Mouse (Mus musculus) right cerebral cortex, postnatal 25 days (tissue): ENCODE measurements around the gene Scaf1.
"Not testable (repeated sequence)": the region's sequence is repeated elsewhere in the genome, so short reads cannot be mapped to it uniquely, and the experiment has no call there.

Experiments
- DNase-seq: peaks from one replicate; pipeline ENCODE4 v3.0.0; 2022

Gene Scaf1

DNA sequence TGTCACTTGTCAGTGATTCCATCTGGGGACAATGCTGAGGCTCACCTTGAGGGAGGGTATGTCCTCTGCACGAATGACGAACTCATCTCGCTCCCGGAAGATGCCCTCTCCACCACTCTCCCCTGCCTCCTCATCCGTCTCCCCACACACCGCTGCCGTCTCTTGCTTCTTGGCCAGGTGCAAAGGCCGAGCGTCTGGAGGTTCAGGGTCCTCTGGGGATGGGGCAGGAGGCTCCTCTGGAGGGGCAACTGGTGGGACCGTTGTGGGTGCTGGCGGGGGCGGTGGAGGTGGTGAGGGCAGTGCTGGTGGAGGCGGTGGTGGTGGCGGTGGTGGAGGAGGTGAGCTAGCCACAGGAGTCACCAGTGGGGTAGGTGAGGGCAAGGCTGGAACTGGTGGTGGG is 27.1 kb upstream of the Scaf1 start:
- no peak for DNase-seq

DNA sequence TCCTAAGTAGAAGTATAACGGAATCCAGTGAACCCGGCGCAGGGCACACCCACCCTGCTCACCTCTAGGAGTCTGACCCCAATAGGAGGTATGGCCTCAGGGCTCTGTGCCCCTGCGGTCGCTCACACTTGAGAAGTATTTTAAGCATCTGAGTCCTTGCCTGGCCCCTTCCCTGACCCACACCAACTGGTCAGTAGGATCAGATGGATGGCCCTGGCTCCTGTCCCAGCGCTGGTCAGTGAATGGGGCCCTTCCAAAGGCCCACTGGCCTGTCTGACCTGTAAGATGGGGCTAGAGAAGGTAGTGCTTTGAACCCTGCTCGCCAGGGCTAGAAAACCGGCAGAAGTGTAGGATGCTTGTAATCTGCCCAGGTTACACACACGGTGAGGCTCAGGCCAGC is 24.7 kb upstream of the Scaf1 start:
- no peak for DNase-seq

DNA sequence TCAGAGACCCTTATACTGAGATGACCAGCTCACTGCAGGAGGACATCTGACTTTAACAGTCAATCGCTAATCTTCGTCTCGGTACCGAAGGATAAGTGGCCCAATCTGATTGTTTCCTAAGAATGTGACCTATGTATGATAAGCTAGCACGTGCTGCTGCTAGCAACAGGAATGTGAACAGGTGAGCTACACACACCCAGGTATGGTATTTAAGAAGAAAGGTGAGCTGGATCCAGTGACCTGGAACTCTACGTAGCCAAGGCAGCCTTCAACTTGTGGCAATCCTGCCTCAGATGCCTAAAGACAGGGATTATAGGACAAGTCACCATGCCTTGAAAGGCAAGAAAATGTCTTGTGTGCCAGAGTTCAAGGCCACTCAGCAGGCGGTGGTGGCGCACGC is 22.2 kb upstream of the Scaf1 start:
- no peak for DNase-seq

DNA sequence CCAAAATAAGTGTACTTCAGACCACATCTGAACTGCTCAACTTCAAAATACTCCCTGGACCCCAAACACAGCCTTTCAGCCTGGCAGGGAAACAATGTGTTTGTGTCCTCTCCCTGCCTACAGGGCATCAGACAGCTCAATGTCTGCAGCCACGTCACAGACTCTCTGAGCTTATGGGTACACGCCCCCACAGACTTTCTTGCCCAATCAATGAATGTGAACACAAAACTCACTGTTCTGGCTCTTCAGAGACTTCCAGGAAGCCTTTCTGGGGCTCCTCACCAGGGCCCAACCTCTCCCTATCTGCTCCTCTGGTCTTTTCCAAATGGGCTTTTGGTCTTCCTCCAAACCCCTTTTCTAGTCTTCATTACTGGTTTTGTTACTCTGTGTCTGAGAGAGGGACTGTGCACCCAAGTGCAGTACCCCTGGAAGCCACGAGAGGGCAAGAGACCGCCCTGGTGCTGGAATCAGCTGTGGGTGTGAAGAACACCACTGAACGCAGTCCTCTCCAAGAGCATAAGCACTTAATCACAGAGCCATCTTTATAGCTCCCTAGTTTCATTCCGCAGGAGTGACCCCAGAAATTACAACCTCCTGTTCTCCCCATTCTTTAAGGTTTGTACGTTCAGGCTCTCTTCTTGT is 21.7 kb upstream of the Scaf1 start:
- no peak for DNase-seq

DNA sequence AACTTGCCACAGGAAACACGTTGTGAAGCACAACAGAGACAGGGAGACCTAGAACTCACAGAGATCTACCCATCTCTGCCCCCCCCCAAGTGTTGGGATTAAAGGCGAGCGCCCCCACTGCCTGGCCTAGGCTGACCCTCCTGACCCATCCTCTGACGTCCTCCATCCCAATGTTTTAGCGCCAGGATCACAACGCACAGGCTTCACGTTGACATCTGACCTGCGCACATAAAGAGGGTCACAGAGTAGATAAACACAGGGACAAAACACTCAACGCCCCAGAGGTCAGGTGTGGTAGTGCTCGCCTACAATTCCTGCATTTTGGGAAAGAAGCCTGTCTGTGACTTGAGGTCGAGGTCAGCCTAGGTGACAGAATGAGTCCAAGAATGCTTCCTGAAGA is 20.5 kb upstream of the Scaf1 start:
- no peak for DNase-seq

DNA sequence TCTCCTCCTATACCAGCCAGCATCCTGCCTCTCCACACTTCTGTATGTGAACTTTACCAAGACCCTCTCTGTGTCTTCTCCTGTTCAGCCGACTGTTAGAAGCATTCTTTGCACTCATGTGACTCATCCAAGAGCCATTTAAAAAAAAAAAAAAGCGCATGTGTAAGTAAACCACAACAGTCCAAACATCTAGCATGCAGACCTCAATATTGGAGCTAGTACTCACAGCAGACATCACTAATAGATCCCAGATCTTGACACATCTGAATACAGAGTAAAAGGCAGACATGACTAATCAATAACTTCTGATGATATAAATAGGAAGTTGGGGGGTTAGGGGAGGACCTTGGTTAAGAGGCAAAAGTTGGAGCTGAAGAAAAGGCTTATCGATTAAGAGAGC is 19.5 kb upstream of the Scaf1 start:
- no peak for DNase-seq

DNA sequence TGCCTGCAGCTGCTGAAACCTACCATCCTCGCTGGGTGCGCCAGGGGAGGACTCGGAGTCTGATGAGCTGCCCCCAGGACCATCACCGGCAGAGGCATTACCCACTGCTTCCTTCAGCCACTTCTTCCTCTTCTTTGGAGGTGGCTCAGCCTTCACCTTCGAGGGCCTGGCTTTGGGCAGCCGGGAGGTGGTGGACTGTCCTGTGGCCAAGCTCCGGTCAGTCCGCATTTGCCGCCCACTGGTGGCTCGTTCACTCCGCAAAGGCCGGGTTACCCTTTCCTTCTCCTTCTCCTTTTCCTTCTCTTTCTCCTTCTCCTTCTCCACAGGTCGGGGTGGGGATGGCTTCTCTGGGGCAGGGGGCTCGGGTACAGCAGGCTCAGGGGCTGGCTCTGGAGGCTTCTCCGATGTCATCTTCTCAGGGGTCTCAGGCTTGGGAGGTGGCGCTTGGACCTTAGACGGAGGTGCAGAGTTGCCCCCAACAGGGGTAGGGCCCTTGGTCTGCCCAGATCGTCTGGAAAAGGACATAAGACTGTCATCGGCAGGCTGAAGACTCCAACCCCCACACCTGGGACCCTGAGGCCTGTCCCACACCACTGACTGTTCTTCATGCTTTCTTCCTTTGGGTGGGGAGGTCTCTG is 17.7 kb upstream of the Scaf1 start:
- DNase-seq, result no peak

DNA sequence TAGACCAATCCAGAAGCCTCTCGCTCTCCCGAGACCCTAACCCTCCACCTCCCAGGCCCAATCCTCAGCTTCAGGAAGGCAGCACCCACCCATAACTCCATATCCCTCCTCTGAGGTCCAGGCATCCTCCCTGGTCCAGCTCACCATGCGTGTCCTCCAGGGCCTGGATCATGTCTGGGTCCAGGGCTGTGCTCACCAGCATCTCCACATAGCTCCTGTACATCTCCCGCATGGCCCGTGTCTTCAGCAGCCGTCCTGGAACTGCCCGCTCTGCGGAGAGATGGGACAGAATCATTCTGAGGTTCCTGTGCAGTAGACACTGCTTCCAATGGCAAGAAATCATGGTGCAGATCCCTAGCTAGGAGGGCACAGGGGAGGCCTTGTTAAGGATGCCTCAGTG is 14.7 kb upstream of the Scaf1 start:
- no peak for DNase-seq

DNA sequence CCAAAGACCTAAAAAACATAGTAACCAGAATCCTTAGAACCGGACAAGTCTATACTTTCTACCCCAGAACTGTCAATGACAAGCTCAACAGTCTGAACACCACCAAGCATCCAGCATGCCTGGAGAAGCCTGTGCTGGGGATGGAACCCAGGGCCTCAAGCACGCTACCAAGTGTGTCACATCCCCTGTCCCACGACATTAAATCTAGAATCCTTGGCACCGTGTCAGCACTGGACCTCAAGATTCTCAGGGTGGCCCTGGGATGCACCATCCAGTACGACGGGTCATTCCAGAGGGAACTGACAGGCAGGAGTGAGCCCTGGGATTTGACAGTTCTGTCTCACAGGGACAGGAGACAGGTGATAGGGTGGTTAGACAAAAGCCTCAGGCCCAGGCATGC is 13.8 kb upstream of the Scaf1 start:
- DNase-seq, result no peak

DNA sequence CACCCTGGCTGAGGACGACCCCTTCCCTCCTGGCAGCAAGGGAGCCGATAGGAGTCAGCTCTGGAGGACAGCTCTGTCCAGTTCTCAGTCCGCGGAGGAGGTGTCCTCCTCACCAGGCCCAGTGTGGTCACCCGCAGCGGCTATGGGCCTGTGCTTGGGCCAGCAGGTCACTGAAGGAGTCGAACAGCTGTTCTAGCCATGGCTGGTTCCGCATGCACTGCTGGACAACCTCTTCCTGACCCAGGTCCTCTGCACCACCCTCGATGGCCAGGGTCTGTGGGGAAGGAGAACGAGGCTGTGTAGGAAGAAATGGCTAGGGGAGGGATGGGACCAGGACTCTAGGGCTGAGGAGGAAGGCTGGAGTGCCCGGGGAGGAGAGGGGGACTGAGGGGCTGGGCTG is 12.2 kb upstream of the Scaf1 start:
- no peak for DNase-seq

DNA sequence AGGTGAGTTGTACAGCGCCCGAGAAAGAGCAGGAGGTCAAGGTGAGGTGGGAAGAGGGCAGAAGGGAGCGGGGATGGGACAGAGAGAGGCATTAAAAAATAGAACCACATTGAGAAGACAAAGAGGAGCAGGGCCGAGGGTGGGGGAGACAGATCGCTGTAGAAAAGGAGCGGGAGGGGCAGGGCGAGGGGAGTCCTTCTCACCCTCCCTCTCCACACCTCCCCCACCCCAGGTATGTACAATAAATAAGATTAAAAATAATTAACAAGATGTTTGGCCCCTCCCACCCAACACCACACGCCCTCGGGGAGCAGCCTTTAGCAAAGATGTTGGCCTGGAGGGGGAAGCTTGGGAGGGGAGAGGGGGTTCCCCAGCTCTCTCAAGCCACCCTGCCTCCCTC is 11.6 kb upstream of the Scaf1 start:
- DNase-seq, result no peak

DNA sequence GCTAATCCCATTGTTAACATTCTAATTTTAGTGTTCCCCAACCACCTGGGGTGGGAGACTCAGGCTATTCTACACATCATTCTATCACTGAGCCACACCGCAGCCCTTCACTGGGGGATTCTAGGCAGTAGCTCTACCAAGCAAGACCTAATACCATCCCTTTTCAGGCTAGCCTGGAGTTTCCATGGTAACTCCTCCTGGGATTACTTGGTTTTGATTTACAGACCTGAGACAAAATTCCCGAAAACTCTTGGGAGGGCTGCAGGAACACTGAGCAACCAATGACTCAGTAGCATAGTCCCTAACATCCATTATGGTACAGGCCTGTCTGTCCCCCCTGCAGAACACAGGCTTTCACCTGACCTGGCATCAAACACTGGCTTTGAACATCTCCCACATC is 10.1 kb upstream of the Scaf1 start:
- DNase-seq, result no peak

DNA sequence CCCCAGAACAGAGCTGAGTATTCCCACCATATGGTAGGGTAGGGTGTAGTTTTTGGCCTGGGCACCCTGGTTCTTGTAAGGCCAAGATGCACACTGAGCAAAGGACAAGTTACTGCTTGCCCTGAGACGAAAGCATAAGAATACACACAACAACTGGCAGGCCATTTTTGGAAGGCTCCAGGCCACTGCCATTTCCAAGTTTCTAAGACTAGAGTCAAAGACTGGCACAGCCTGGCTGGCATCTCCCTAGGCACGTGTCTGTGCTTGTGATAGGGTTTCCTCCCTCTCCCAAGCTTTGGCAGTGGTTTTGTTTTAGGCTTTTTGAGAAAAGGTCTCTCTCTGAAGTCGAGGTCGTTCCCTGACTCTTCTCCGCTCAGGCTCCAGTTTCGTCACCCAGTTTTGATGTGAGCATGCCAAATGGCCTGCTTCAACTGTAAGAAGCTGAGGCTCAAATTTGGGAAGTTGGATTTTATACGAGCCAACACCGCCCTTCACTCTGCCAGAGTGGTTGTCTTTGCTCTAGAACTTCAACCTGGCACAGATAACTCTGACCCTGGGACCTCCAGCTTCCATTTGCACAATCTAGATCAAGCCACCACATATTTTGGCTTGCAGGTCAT is 9.5 kb upstream of the Scaf1 start:
- DNase-seq, result no peak

DNA sequence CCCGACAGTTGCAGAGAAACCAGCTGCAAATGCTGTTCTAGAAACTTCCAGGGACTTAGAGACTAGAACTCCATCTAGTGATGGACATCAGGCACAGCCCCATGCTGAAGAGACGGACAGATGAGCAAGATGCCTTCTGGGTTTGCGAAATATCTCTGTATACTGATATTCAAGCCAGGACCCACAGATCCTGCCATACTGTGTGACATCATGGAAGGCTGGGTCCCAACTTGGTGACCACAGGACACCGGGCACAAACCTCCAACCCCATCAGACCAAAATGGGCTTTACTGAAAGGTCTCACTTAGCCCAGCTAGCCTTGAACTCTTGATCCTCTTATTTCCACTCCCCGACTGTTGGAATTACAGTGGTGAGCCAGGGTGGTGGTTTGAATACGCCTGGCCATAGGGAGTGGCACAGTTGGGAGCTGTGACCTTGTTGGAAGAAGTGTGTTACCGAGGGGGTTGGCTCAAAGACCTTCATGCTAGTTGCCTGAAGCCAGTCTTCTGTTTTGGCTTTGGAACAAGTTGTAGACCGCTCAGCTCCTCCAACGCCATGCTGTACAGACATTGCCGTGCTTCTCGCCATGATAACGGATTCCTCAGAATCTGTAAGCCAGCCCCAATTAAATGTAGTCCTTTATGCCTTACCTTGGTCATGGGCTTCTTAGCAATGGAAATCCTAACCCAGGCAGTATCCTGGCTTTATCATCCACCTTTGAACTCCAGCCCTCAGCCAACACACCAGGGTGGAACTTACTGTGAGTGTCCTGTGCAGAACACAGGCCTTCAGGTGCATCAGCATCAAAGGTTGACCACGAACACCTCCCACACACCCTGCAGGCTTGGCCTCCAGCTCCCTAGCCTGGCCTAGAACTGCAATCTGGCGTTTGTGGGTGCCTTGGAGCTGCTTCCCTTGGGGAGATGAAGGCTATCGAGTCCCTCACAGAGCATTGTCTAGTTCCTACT is 8.4 kb upstream of the Scaf1 start:
- no peak for DNase-seq

DNA sequence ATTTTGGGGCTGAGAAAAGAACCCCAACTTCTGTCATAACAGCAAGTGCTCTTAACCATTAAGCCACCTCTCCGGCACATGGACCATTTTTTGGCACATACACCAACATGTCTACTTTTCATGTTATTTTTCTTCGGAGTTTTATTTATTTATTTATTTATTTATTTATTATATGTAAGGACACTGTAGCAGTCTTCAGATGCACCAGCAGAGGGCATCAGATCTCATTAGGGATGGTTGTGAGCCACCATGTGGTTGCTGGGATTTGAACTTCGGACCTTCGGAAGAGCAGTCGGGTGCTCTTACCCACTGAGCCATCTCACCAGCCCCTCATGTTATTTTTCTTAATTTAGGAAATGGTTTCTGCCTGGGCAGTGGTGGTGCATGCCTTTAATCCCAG is 7.5 kb upstream of the Scaf1 start:
- DNase-seq, result not testable (repeated sequence)

DNA sequence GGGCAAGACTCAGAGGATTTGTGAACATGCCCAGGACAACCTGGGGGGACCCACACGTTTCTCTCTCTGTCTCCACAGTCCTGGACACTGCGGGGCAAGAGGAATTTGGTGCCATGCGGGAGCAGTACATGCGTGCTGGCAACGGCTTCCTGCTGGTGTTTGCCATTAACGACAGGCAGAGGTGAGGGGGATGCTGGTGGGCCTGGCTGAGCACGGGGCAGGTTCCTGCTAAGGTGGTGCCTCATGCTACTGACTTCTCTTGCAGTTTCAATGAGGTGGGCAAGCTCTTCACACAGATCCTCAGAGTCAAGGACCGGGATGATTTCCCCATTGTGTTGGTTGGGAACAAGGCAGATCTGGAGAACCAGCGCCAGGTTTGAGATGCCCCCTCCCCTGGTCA is 4.1 kb upstream of the Scaf1 start:
- DNase-seq, result no peak

DNA sequence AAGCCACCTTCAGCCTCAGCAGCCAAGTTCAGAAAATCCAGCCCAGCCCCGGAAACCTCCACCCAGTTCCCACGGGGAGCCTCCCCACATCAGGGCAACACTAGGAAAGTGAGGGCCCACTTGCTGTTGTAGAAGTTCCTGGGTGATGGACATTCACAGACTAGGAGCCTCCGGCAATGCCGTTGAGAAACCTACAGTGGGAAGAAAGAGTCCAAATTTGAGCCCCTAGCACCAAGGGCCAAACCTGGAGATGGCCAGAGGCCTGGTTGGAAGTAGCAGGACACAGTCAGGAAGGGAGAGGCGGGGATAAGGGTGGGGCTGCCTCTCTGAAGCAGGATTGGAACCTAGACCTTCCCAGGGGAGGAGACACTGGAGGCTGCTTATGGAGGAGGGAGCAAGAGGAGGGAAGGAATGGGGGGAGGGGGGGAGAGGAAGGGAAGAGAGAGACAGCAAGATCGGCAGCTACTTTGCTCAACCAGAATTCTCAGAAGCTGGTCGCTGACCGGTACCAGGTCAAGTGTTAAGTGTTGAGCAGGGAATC is 2.9 kb upstream of the Scaf1 start:
- no peak for DNase-seq

DNA sequence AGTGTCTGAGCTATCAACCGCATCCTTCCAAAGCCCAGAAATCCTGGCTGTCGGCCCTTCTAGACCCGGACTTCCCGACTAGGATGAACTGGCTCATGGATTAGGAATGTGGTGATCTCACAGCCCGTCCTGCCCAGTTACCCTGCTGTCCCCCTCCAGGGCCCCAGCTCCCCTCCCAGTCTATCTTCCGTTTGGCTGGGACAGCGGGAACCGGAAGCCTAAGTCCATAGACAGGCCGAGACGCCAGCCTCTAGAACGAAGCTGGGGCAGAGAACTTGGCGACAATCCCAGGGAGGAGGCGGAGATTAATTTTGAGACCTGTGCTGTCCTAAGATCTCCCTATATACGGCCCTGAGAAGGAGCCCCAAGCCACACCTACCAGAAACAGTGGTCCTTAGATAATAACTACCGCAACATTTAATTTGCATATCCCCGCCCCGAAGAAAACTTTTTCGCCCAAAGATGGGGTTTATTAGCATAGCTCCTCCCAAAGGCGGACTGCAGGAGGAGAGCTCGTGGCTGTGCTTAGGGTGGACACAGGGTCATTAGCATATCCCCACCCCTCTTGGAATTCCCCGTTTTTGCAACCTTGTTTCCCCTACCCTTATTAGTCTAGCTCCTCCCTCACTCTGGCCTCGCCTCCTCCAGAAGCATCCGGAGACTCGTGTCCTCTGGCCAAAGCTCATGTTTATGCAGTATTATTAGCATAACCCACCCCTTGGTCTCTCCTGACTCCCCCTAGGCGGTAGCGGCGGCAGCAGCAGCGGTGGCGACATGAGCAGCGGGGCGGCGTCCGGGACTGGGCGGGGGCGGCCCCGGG is 1.3 kb upstream of the Scaf1 start, which contains the start of gene Rras:
Rras (plus strand) TSS at position 720 of the 820 bp plus-strand sequence.
- peak; percentile 83 for DNase-seq

DNA sequence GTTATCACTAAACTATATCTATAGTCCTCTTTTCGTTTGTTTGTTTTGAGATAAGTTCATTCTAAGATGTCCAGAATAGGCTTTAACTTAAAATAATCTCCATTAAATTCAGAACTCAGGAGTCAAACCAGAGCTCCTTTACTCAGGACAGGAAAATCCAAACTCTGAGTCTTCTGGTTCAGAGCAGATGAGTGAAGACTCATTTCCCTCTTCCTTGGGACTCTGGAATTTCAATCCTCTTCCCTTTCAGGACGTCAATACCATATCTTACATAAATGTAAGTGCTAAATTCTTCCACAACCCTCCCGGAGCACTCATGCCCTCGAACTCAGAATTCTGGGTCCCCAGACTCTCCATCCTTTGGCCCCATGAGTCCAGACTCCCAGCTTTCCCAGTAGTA is 598 bp upstream of the Scaf1 start:
- no peak for DNase-seq

DNA sequence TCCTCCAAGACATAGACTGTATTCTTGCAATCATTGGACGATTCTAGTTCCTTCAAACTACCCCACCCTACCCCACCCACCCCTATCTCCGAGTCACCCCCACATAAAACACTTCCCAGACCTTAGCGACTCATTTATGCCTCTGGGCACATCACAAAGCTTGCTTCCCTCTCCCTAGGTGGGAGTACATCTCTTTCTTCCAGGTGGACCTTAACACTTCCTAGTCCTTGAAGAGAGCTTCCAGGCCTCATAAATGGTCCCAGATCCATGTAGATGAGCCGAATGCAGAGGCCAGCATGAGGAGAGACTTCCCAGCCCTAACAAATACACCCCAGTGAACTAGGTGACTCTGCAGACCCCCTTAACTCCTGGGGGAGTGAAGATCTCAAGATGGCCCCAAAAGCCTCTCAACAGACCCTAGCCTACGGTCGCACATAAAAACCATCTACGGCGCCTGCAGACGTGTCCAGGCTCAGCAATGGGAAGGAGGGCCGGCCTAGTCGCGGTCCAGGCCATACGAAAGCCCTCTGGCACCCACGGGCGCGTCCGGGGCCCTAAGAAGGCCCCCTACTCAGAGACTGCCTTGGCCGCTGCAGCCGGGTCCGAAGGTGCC is 713 bp downstream of the Scaf1 start:
- no peak for DNase-seq

DNA sequence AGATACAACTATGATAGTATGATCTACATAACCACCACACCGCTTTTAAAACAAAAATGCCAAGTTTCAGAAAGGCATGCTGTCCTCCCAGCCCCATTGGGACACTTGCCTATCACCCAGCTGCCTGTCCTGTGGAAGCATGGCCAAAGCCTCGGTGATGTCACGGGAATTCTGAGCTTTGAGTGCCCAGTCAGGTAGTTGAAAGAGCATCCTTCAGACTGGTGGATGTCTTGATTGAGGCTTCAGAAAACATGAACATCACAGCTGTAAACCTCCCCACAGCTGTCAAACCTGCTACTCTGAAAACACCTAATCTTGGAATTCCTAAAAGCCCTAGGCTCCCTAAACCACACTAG is 2.1 kb downstream of the Scaf1 start:
- DNase-seq, result no peak
